Mouse (Mus musculus): Measurements from ENCODE around the gene Lonrf2. TPM values are rescaled to one million over a fixed set of nuclear protein-coding genes. Genes with fewer than 3 reads are reported as not detected.

Gene Lonrf2
- polyA plus RNA-seq, 1 experiment: not detected

DNA sequence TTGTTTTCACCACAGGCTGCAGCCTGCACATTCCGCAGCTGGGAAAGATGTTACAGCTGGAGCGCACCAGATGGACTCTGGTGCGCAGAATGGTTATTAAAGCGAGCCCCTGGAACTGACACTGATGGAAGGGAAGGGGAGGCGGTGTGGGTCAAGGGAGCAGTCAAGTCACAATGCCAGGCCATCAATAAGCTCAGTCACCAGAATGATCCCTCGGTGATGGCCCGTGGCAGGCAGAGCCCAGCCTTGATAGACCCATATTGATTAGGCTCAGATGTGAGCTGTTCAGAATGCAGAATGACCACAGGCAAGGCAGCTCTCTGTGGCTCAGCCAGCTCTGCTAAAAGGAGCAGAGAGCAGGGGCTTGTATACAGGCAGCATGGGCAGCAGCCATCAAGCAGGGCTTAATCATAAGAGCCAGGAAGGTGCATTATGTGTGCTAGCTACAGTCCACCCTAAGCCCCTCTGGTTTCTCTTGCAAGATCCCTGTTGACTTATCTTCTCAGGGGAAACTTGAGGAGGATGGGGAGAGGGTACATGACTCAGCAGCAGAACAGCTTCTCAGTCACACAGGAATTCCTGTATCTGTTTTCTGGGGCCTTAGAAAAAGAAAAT is 46.4 kb downstream of the Lonrf2 start:
- H3K36me3 ChIP-seq (ENCODE audit: control insufficient read depth): no peaks in the 10 kb centered on the region
- TF ChIP-seq GATA1 (IDR thresholded peaks at IDR 0.05; ENCODE audit: low read length) (no peak), TAL1 (IDR thresholded peaks at IDR 0.05; ENCODE audit: low read length) (no peak)

DNA sequence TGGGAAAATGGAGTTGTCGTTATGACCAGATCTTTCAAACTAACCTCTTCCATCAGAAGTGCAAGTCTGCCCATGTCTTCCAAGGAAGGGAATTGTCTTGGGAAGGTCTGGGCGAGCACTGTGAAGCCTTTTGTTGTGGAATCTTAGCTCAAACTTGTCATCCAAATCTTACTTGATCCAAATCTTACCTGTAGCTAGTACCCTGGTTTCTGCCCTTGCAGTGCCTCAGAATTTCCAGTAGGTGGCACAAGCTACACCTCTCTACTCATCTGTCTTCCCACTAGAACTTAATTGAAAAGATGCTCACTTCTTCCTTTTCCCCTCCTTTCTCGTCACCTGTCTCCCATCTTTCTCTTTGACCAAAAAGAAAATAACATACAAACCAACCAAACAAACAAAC is 47.6 kb downstream of the Lonrf2 start:
- H3K4me3 ChIP-seq (replicated peaks): no peak overlapping the region
- no peaks in the 10 kb centered on the region for H3K27me3 ChIP-seq (ENCODE audit: control insufficient read depth)
- no peaks in the 10 kb centered on the region for H3K9me3 ChIP-seq (ENCODE audit: control insufficient read depth, low read length)
- H3K4me1 ChIP-seq (ENCODE audit: control insufficient read depth): no peaks in the 10 kb centered on the region
- no peaks in the 10 kb centered on the region for H3K36me3 ChIP-seq (ENCODE audit: control insufficient read depth)
- TF ChIP-seq TAL1 (IDR thresholded peaks at IDR 0.05; ENCODE audit: low read length) (no peak), GATA1 (IDR thresholded peaks at IDR 0.05; ENCODE audit: low read length) (no peak)

More for the DNA sequence above, 46.4 kb downstream of the Lonrf2 start:
- Histone ChIP-seq H3K4me3 (replicated peaks) (no peak overlapping the region), H3K27me3 (ENCODE audit: control insufficient read depth) (no peaks in the 10 kb centered on the region), H3K4me1 (ENCODE audit: control insufficient read depth) (no peaks in the 10 kb centered on the region), H3K9me3 (ENCODE audit: control insufficient read depth, low read length) (no peaks in the 10 kb centered on the region)

DNA sequence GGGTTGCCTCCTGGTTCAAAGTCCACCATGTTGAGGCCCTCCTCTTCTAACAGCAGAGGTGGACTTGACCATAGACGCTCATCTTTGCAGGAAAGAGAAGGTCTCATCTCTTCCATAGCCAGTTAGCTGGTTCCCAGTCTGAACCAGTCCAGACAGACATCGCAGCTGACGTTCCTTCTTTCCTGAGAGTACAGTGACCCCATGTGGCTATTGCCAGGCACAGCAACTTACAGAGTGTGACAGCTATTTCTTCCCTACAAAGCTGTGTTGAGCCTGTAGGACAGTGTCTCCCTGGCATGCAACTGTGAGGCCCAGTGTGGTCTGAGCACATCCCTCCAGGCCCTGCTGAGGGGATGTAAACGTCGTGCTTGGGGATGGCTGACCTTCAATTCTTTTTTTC is 49.1 kb downstream of the Lonrf2 start:
- Histone ChIP-seq H3K4me3 (replicated peaks) (no peak overlapping the region), H3K36me3 (ENCODE audit: control insufficient read depth) (no peaks in the 10 kb centered on the region), H3K4me1 (ENCODE audit: control insufficient read depth) (no peaks in the 10 kb centered on the region), H3K27me3 (ENCODE audit: control insufficient read depth) (no peaks in the 10 kb centered on the region), H3K9me3 (ENCODE audit: control insufficient read depth, low read length) (no peaks in the 10 kb centered on the region)
- no peak for TF ChIP-seq GATA1 (IDR thresholded peaks at IDR 0.05; ENCODE audit: low read length)
- TF ChIP-seq TAL1 (IDR thresholded peaks at IDR 0.05; ENCODE audit: low read length): no peak

DNA sequence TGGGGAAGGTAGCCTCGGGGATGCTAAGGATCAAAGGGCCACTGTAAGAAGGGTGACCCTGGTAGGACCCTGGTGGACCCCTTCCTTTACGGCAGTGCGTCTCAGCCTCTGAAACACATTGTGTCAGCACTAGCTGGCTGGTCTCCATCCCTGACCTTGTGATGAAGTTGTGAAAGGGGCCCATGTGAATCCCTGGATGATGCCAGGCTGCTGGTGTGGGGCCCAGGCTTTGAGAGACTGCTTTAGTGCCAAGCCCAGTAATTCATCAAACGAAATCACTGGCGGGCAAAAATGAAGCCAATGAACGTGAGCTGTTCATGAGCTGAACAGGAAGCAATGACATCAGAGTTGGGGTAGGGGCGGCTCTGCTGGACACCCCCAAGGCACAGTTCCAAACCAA is 50.2 kb downstream of the Lonrf2 start:
- Histone ChIP-seq H3K27me3 (ENCODE audit: control insufficient read depth) (no peaks in the 10 kb centered on the region), H3K4me3 (replicated peaks) (no peak overlapping the region), H3K9me3 (ENCODE audit: control insufficient read depth, low read length) (no peaks in the 10 kb centered on the region), H3K36me3 (ENCODE audit: control insufficient read depth) (no peaks in the 10 kb centered on the region), H3K4me1 (ENCODE audit: control insufficient read depth) (no peaks in the 10 kb centered on the region)
- TF ChIP-seq GATA1 (IDR thresholded peaks at IDR 0.05; ENCODE audit: low read length): no peak
- no peak for TF ChIP-seq TAL1 (IDR thresholded peaks at IDR 0.05; ENCODE audit: low read length)

DNA sequence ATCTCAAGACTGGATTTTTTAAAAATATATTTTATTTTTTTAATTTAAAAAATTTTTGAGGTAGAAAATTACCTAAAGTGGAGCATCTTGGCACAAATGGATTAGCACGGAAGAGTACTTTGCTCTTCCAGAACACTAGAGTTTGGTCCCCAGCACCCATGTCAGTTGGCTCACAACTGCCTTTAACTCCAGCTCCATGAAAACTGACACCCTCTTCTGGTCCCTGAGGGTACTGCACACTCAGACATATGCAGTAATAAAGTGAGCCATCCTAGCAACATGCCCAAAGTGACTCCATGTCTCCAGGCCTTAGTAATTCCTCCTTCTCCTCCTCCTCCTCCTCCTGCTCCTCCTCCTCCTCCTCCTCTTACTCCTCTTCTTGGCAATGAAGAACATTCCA is 58.2 kb downstream of the Lonrf2 start:
- TF ChIP-seq GATA1 (IDR thresholded peaks at IDR 0.05; ENCODE audit: low read length) (no peak), TAL1 (IDR thresholded peaks at IDR 0.05; ENCODE audit: low read length) (no peak)
- Histone ChIP-seq H3K36me3 (ENCODE audit: control insufficient read depth) (no peaks in the 10 kb centered on the region), H3K9me3 (ENCODE audit: control insufficient read depth, low read length) (peaks cover 3% of the 10 kb centered on the region), H3K27me3 (ENCODE audit: control insufficient read depth) (no peaks in the 10 kb centered on the region), H3K4me3 (replicated peaks) (no peak overlapping the region), H3K4me1 (ENCODE audit: control insufficient read depth) (no peaks in the 10 kb centered on the region)

DNA sequence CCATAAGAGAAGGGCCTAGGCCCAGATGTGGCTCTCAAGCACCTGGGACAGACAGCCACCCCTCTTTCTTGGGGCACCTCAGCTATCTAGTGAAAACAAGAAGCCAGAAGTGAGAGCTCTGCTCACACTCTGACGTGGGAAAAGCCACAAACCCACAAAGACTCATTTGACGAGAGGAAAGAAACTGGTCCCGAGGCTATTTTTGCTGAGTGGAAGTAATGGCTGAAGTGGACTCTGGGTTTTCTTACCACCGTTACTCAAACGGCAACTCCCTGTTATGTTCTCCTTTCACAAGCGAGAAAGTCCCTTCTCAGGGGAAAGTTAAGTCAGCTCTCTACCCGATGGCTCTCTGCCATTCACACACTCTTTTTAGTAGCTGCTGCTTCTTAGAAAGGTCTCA is 59.0 kb downstream of the Lonrf2 start:
- Histone ChIP-seq H3K4me3 (replicated peaks) (no peak overlapping the region), H3K4me1 (ENCODE audit: control insufficient read depth) (no peaks in the 10 kb centered on the region), H3K9me3 (ENCODE audit: control insufficient read depth, low read length) (peaks cover 3% of the 10 kb centered on the region), H3K27me3 (ENCODE audit: control insufficient read depth) (no peaks in the 10 kb centered on the region), H3K36me3 (ENCODE audit: control insufficient read depth) (no peaks in the 10 kb centered on the region)
- no peak for TF ChIP-seq GATA1 (IDR thresholded peaks at IDR 0.05; ENCODE audit: low read length)
- no peak for TF ChIP-seq TAL1 (IDR thresholded peaks at IDR 0.05; ENCODE audit: low read length)

DNA sequence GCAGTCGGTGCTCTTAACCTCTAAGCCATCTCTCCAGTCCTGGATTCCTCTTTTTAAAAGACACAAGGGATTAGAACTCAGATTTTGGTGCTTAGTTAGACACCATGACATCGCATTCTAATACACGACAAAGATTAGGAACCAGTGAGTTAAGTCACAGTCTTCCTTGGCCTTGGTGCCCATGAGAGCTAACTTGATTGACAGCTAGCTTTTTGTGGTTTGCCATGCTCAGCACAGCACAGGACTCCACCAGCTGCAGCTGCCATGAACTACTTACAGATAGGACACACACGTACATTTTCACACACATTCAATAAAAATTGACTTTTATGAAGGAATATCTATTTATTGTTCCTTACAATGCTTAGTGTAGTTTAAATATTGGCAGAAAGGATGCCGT is 60.8 kb downstream of the Lonrf2 start:
- TF ChIP-seq TAL1 (IDR thresholded peaks at IDR 0.05; ENCODE audit: low read length) (no peak), GATA1 (IDR thresholded peaks at IDR 0.05; ENCODE audit: low read length) (no peak)
- Histone ChIP-seq H3K27me3 (ENCODE audit: control insufficient read depth) (no peaks in the 10 kb centered on the region), H3K36me3 (ENCODE audit: control insufficient read depth) (no peaks in the 10 kb centered on the region), H3K4me1 (ENCODE audit: control insufficient read depth) (no peaks in the 10 kb centered on the region), H3K9me3 (ENCODE audit: control insufficient read depth, low read length) (peaks cover 3% of the 10 kb centered on the region), H3K4me3 (replicated peaks) (no peak overlapping the region)

DNA sequence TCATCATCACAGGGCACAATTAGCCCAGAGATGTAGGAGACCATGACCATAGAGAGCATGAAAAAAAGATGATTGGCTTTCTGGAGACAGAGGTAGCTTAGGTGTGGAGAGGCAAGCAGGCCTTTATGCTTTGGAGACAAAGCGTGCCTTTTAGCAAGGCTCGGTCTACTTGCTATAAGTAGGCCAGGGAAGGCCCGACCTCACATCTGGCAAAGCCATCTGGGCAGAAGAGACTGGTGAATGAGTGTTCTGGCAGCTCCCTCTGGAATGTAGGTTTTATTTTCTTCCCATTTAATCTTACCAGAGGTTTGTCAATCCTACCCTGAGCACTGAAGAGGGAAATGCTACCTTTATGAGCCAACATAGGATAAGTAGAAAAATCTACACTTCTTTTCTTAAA is 65.8 kb downstream of the Lonrf2 start:
- Histone ChIP-seq H3K4me3 (replicated peaks) (no peak overlapping the region), H3K4me1 (ENCODE audit: control insufficient read depth) (peaks cover 18% of the 10 kb centered on the region), H3K36me3 (ENCODE audit: control insufficient read depth) (no peaks in the 10 kb centered on the region), H3K9me3 (ENCODE audit: control insufficient read depth, low read length) (peaks cover 3% of the 10 kb centered on the region), H3K27me3 (ENCODE audit: control insufficient read depth) (0 out of 2 replicates have a peak, but pooled peaks cover 4% of the 10 kb centered on the region)
- TF ChIP-seq GATA1 (IDR thresholded peaks at IDR 0.05; ENCODE audit: low read length) (no peak), TAL1 (IDR thresholded peaks at IDR 0.05; ENCODE audit: low read length) (no peak)

DNA sequence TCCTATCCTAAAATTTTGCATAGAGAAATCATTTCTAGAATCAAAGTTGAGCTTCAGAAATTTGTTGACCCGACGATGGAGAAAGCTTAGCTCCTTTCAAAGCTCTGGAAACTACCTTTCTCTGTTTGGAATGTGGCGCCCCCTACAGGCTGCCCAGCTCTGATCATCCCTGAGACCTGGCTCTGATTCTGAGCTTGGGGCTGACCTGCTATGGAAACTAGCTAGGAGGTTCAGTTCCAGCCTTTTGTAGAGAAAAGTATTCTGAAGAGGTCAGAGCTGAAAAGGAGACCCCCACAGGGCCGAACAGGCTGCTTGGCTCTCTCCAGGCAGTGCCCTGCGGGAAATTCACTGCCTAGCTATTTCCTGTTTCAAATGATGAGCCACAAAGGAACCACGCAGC is 66.6 kb downstream of the Lonrf2 start:
- no peak overlapping the region for H3K4me3 ChIP-seq (replicated peaks)
- H3K27me3 ChIP-seq (ENCODE audit: control insufficient read depth): 0 out of 2 replicates have a peak, but pooled peaks cover 5% of the 10 kb centered on the region
- peaks cover 18% of the 10 kb centered on the region for H3K4me1 ChIP-seq (ENCODE audit: control insufficient read depth)
- H3K36me3 ChIP-seq (ENCODE audit: control insufficient read depth): no peaks in the 10 kb centered on the region
- TF ChIP-seq TAL1 (IDR thresholded peaks at IDR 0.05; ENCODE audit: low read length) (no peak), GATA1 (IDR thresholded peaks at IDR 0.05; ENCODE audit: low read length) (no peak)
- H3K9me3 ChIP-seq (ENCODE audit: control insufficient read depth, low read length): peaks cover 2% of the 10 kb centered on the region; the same call in 1 of the 2 replicates

DNA sequence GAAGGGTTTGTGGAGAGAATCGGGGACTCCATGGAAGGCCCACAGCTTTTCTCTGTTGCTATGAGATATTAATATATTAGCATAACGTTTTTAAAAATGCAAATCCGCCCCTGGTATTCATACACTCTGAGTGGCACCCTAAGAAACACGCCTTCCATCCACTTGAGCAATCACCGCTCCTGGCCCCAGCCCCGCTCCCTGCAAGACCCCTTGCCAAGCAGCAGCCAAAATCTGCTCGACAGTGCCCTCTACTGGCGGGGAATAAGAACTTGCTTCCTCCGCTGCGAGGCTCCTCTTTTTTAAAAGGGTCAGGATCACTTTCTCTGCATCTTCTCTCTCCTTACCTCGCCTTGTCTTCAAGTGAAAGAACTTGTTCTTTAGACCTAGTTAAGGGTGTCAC is 68.7 kb downstream of the Lonrf2 start:
- H3K36me3 ChIP-seq (ENCODE audit: control insufficient read depth): no peaks in the 10 kb centered on the region
- no peak for TF ChIP-seq GATA1 (IDR thresholded peaks at IDR 0.05; ENCODE audit: low read length)
- no peak for TF ChIP-seq TAL1 (IDR thresholded peaks at IDR 0.05; ENCODE audit: low read length)
- H3K4me3 ChIP-seq (replicated peaks): no peak overlapping the region
- H3K9me3 ChIP-seq (ENCODE audit: control insufficient read depth, low read length): no peaks in the 10 kb centered on the region
- 0 out of 2 replicates have a peak, but pooled peaks cover 5% of the 10 kb centered on the region for H3K27me3 ChIP-seq (ENCODE audit: control insufficient read depth)
- H3K4me1 ChIP-seq (ENCODE audit: control insufficient read depth): peaks cover 18% of the 10 kb centered on the region
